Comparison of ENCODE assay signal across 7 mouse cellular contexts in genomic region chr4:83524843-83525689, GRCm38 (mm10). TPM values are rescaled to one million over a fixed set of nuclear protein-coding genes. Genes with fewer than 3 reads are reported as not detected.
DNase-seq lines count a peak whose midpoint lies in the region; ATAC-seq lines count a peak whose summit lies in the region.

Gene Ccdc171 (plus strand): TSS chr4:83525545.

- H3K9ac ChIP-seq in intestine, embryonic 16.5 days (ENCODE audit: low read depth, low read length) = peak within 1 kb of the TSS; percentile 85
- H3K9ac ChIP-seq in midbrain, embryonic 11.5 days (ENCODE audit: low read length) = peak within 1 kb of the TSS; percentile 82

- H3K36me3 ChIP-seq in intestine, embryonic 16.5 days (ENCODE audit: control insufficient read depth, insufficient read depth, low read length) = no peaks in the 10 kb centered on the region
- H3K36me3 ChIP-seq in midbrain, embryonic 11.5 days (ENCODE audit: control insufficient read depth, insufficient read depth, low read length) = no peaks in the 10 kb centered on the region

- H3K4me3 ChIP-seq in intestine, embryonic 16.5 days (ENCODE audit: low read length) = peak within 1 kb of the TSS; percentile 86
- H3K4me3 ChIP-seq in midbrain, embryonic 11.5 days (ENCODE audit: low read depth, low read length) = peak within 1 kb of the TSS; percentile 68

- no peaks in the 10 kb centered on the region for H3K27me3 ChIP-seq in intestine, embryonic 16.5 days (replicated peaks; ENCODE audit: control insufficient read depth, insufficient read depth, low read length)
- H3K27me3 ChIP-seq in midbrain, embryonic 11.5 days (ENCODE audit: control insufficient read depth, insufficient read depth, low read length) = no peaks in the 10 kb centered on the region

- WGBS in intestine, embryonic 16.5 days = under 1% methylated on average over 73 of the region's 73 CpGs
- under 1% methylated on average over 72 of the region's 73 CpGs for WGBS in midbrain, embryonic 11.5 days

- peak; percentile 98 for ATAC-seq in intestine, embryonic 16.5 days
- peak; percentile 95 for ATAC-seq in midbrain, embryonic 11.5 days (ENCODE audit: low FRiP score)

- intact Hi-C loops in gastrocnemius, postnatal 36 days (cut with DNase I) = loop anchor here (2.0 kb wide), 1 partner anchor 38 kb away; the partner anchor contains the start of gene Psip1
- intact Hi-C loops in left cerebral cortex, postnatal 36 days (cut with DNase I) = loop anchor here (1.0 to 5.0 kb wide), 2 partner anchors 39 to 108 kb away; partner anchors contain the start of genes Psip1 and Snapc3

- 0 out of 2 replicates have a peak, but pooled peaks cover 6% of the 10 kb centered on the region for H3K4me1 ChIP-seq in intestine, embryonic 16.5 days (ENCODE audit: control insufficient read depth, insufficient read depth, low read length)
- H3K4me1 ChIP-seq in midbrain, embryonic 11.5 days (ENCODE audit: control insufficient read depth, insufficient read depth, low read length) = peaks cover 17% of the 10 kb centered on the region

- H3K9me3 ChIP-seq in intestine, embryonic 16.5 days (ENCODE audit: control insufficient read depth, low read length) = no peaks in the 10 kb centered on the region
- H3K9me3 ChIP-seq in midbrain, embryonic 11.5 days (ENCODE audit: control insufficient read depth, low read length) = no peaks in the 10 kb centered on the region

- H3K27ac ChIP-seq in intestine, embryonic 16.5 days (ENCODE audit: low read length) = peak within 1 kb of the TSS; percentile 94
- peak within 1 kb of the TSS; percentile 99 for H3K27ac ChIP-seq in midbrain, embryonic 11.5 days (ENCODE audit: low read depth, low read length)

- peak; percentile 92 to 95 for DNase-seq in adrenal gland, adult 18-20 months (ENCODE audit: low spot score in 2 of 2)
- peak; percentile 99 for DNase-seq in embryo, embryonic 11 days
- peak; percentile 88 to 91 for DNase-seq in gastrocnemius, postnatal 36 days
- peak; percentile 90 to 94 for DNase-seq in left cerebral cortex, postnatal 36 days (ENCODE audit: low spot score in 2 of 2)
- DNase-seq in midbrain, embryonic 11.5 days (ENCODE audit: low spot score, missing footprints) = peak; percentile 100
- peak; percentile 95 for DNase-seq in skeletal muscle tissue, adult 2 months (ENCODE audit: low read depth, low spot score)

- H3K4me2 ChIP-seq in intestine, embryonic 16.5 days (ENCODE audit: low read depth, low read length) = peak within 1 kb of the TSS; percentile 94
- H3K4me2 ChIP-seq in midbrain, embryonic 11.5 days = peak within 1 kb of the TSS; percentile 84

RNA-seq across cellular contexts. Expression of gene Ccdc171, which starts in this region (rescaled TPM):
- total RNA-seq in adrenal gland, adult 18-20 months (2021) = 1 to 10 TPM; 1.8 to 2.4 TPM
- total RNA-seq in gastrocnemius, postnatal 36 days (2021) = 1 to 10 TPM; 1.0 to 1.1 TPM
- polyA plus RNA-seq in intestine, embryonic 16.5 days (2015; fragmentation: Nextera tagmentation; extraction: Ambion mirVana) = 1.9 and 2.0 TPM in 2 replicates
- total RNA-seq in left cerebral cortex, postnatal 36 days (2021) = 1 to 10 TPM; 2.9 to 4.7 TPM
- 4.1 and 5.0 TPM in 2 replicates for polyA plus RNA-seq in midbrain, embryonic 11.5 days (2014; fragmentation: Nextera tagmentation; extraction: Ambion mirVana)

Comparison
In these comparisons a context has a peak if more than half of its experiments do, and no peak if none do; other contexts are left out.
1. Peak in every context shown above with its lines: DNase-seq, ATAC-seq, H3K4me3 ChIP-seq and H3K27ac ChIP-seq.